Mouse (Mus musculus) right cerebral cortex, postnatal 14 days (tissue): ENCODE data around the gene Sele.
A peak's percentile ranks its signal among the peaks of the same experiment; 100 is the strongest.
"Not testable (repeated sequence)": the region's sequence is repeated elsewhere in the genome, so short reads cannot be mapped to it uniquely, and the experiment has no call there.

Experiments
- DNase-seq: peaks from one replicate; pipeline ENCODE4 v3.0.0; 2022

Sele gene

GRCm38 (mm10) chr1:164047934-164048333 is at the start of gene Sele:
Gene Sele, plus strand, starts transcription at chr1:164048234.
- no peak for DNase-seq

GRCm38 (mm10) chr1:164001831-164002452 is 46.1 kb upstream of the Sele start:
- no peak for DNase-seq

GRCm38 (mm10) chr1:164004311-164004710 is 43.7 kb upstream of the Sele start:
- DNase-seq, result no peak

GRCm38 (mm10) chr1:164009235-164009634 is 38.8 kb upstream of the Sele start:
- DNase-seq, result peak; percentile 23

GRCm38 (mm10) chr1:164014616-164015015 is 33.4 kb upstream of the Sele start:
- DNase-seq, result no peak

- DNase-seq, result no peak
Observed at GRCm38 (mm10) chr1:164018221-164018896, 29.7 kb upstream of the Sele start.

- DNase-seq, result no peak
Observed at GRCm38 (mm10) chr1:164019789-164020188, 28.2 kb upstream of the Sele start.

- not testable (repeated sequence) for DNase-seq
Observed at GRCm38 (mm10) chr1:164020746-164021145, 27.3 kb upstream of the Sele start.

GRCm38 (mm10) chr1:164022106-164022505 is 25.9 kb upstream of the Sele start:
- not testable (repeated sequence) for DNase-seq

- no peak for DNase-seq
Observed at GRCm38 (mm10) chr1:164025685-164026084, 22.3 kb upstream of the Sele start.

- DNase-seq, result peak; percentile 16
Observed at GRCm38 (mm10) chr1:164027416-164027815, 20.6 kb upstream of the Sele start.

- DNase-seq, result no peak
Observed at GRCm38 (mm10) chr1:164040385-164041135, 7.5 kb upstream of the Sele start.

- DNase-seq, result no peak
Observed at GRCm38 (mm10) chr1:164043549-164043948, 4.5 kb upstream of the Sele start.

GRCm38 (mm10) chr1:164053561-164053960 is 5.5 kb downstream of the Sele start:
- DNase-seq, result no peak

- no peak for DNase-seq
Observed at GRCm38 (mm10) chr1:164054800-164055199, 6.8 kb downstream of the Sele start.

GRCm38 (mm10) chr1:164060071-164060470 is 12.0 kb downstream of the Sele start:
- no peak for DNase-seq

GRCm38 (mm10) chr1:164061278-164061677 is 13.2 kb downstream of the Sele start:
- DNase-seq, result no peak

GRCm38 (mm10) chr1:164061925-164062324 is 13.9 kb downstream of the Sele start, which contains the start of gene Sell:
Gene Sell, plus strand, starts transcription at chr1:164061982.
- DNase-seq, result no peak

- DNase-seq, result no peak
Observed at GRCm38 (mm10) chr1:164062856-164063255, 14.8 kb downstream of the Sele start.

- no peak for DNase-seq
Observed at GRCm38 (mm10) chr1:164063745-164064144, 15.7 kb downstream of the Sele start.

GRCm38 (mm10) chr1:164069261-164069660 is 21.2 kb downstream of the Sele start:
- DNase-seq, result no peak

- DNase-seq, result no peak
Observed at GRCm38 (mm10) chr1:164070461-164070860, 22.4 kb downstream of the Sele start.

GRCm38 (mm10) chr1:164071111-164071510 is 23.1 kb downstream of the Sele start:
- no peak for DNase-seq

GRCm38 (mm10) chr1:164072001-164072400 is 24.0 kb downstream of the Sele start:
- no peak for DNase-seq
